In genomic region chr10:16993789-16994188, GRCm38 (mm10) we compare ENCODE assay signal across 9 mouse cellular contexts.
DNase-seq lines count a peak whose midpoint lies in the region; ATAC-seq lines count a peak whose summit lies in the region.
"Had no signal": no experiment of that assay in that cellular context is flagged by ENCODE, and none has a peak within 500 bp of the region (broad histone marks: within the 10 kb centered on the region; RNA-seq: fewer than 3 reads in every experiment).

No protein-coding gene starts in this region.

- H3K27me3 ChIP-seq in kidney, embryonic 15.5 days: no peaks in the 10 kb centered on the region

- 45% methylated on average over 2 of the region's 2 CpGs for WGBS in kidney, embryonic 15.5 days

- no peaks in the 10 kb centered on the region for H3K9me3 ChIP-seq in kidney, embryonic 15.5 days (replicated peaks)

- intact Hi-C loops in heart, postnatal 10 days (cut with DNase I): loop anchor here (2.0 kb wide), 1 partner anchor 729 kb away; the partner anchor contains the start of gene Cited2

- H3K9ac ChIP-seq in kidney, embryonic 15.5 days: no peak overlapping the region
- H3K9ac ChIP-seq: forebrain, postnatal 0 days had no signal

- no peaks in the 10 kb centered on the region for H3K36me3 ChIP-seq in kidney, embryonic 15.5 days

- no peak for DNase-seq in kidney, postnatal 14 days
- DNase-seq in adrenal gland, postnatal 36 days: peak; percentile 25 to 29
- peak; percentile 90 for DNase-seq in cerebellum, adult 9-10 months
- DNase-seq in heart, postnatal 10 days: peak; percentile 30 to 50
- DNase-seq in right cerebral cortex, postnatal 14 days: no peak
- no peak for DNase-seq in Muller cell, postnatal 12 days (ENCODE audit: inconsistent ontology term)
- no peak for DNase-seq in layer of hippocampus, postnatal 10 days (ENCODE audit: low spot score in 2 of 2)

- H3K27ac ChIP-seq in kidney, embryonic 15.5 days: 0 out of 2 replicates have a peak overlapping the region, but pooled peaks have one; percentile 41

- ATAC-seq in kidney, embryonic 15.5 days (replicated peaks; ENCODE audit: low FRiP score): no peak
- ATAC-seq: forebrain, postnatal 0 days had no signal

- H3K4me1 ChIP-seq in kidney, embryonic 15.5 days: peaks cover 4% of the 10 kb centered on the region

- H3K4me3 ChIP-seq in kidney, embryonic 15.5 days (replicated peaks): no peak overlapping the region

- H3K4me2 ChIP-seq in kidney, embryonic 15.5 days: no peak overlapping the region

Comparison
In these comparisons a context has a peak if more than half of its experiments do, and no peak if none do; other contexts are left out.
1. DNase-seq: peak in adrenal gland, postnatal 36 days (2 of 2), cerebellum, adult 9-10 months (single experiment) and heart, postnatal 10 days (2 of 2); none in kidney, postnatal 14 days (single experiment), right cerebral cortex, postnatal 14 days (single experiment), Muller cell, postnatal 12 days (single experiment) and layer of hippocampus, postnatal 10 days (0 of 2).